9 mouse cellular contexts compared by ENCODE assay signal in genomic region chr19:12573266-12574011, GRCm38 (mm10). TPM values are rescaled to one million over a fixed set of nuclear protein-coding genes. Genes with fewer than 3 reads are reported as not detected.
DNase-seq lines count a peak whose midpoint lies in the region; ATAC-seq and TF ChIP-seq lines count a peak whose summit lies in the region.
"Had no signal": no experiment of that assay in that cellular context is flagged by ENCODE, and none has a peak within 500 bp of the region (broad histone marks: within the 10 kb centered on the region; RNA-seq: fewer than 3 reads in every experiment).

No protein-coding gene starts in this region.

- peak overlapping the region; percentile 60; the same call in 1 of the 2 replicates for H3K27ac ChIP-seq in embryonic facial prominence, embryonic 13.5 days
- H3K27ac ChIP-seq in heart, adult 2 months = peak overlapping the region; percentile 84
- peak overlapping the region; percentile 45; the same call in 1 of the 2 replicates for H3K27ac ChIP-seq in kidney, adult 2 months (ENCODE audit: insufficient read depth, low read depth, low read length)
- H3K27ac ChIP-seq in limb, embryonic 13.5 days = peak overlapping the region; percentile 61; the same call in 1 of the 2 replicates
- H3K27ac ChIP-seq in midbrain, embryonic 15.5 days = peak overlapping the region; percentile 65

- H3K9ac ChIP-seq in embryonic facial prominence, embryonic 13.5 days = peak overlapping the region; percentile 65
- H3K9ac ChIP-seq in heart, adult 2 months (ENCODE audit: low read depth, low read length) = peak overlapping the region; percentile 35
- H3K9ac ChIP-seq in limb, embryonic 13.5 days = peak overlapping the region; percentile 61
- peak overlapping the region; percentile 51 for H3K9ac ChIP-seq in midbrain, embryonic 15.5 days

- no peak for TF ChIP-seq CTCF in heart, adult 2 months (IDR thresholded peaks at IDR 0.05)
- no peak for TF ChIP-seq CTCF in kidney, adult 2 months (conservative IDR thresholded peaks at IDR 0.05; ENCODE audit: insufficient read depth, insufficient read length, low read depth, low read length)

- peaks cover 5% of the 10 kb centered on the region; the same call in 1 of the 2 replicates for H3K36me3 ChIP-seq in embryonic facial prominence, embryonic 13.5 days
- peaks cover 8% of the 10 kb centered on the region for H3K36me3 ChIP-seq in heart, adult 2 months (ENCODE audit: control insufficient read depth, insufficient read depth, low read length)
- no peaks in the 10 kb centered on the region for H3K36me3 ChIP-seq in kidney, adult 2 months (ENCODE audit: control insufficient read depth, insufficient read depth, low read length)
- H3K36me3 ChIP-seq in limb, embryonic 13.5 days = peaks cover 12% of the 10 kb centered on the region
- H3K36me3 ChIP-seq in midbrain, embryonic 15.5 days (replicated peaks) = no peaks in the 10 kb centered on the region
- H3K36me3 ChIP-seq: G1E had no signal

- H3K4me3 ChIP-seq in embryonic facial prominence, embryonic 13.5 days = peak overlapping the region; percentile 41
- H3K4me3 ChIP-seq in heart, adult 2 months = peak overlapping the region; percentile 49
- peak overlapping the region; percentile 32 for H3K4me3 ChIP-seq in kidney, adult 2 months (ENCODE audit: insufficient read depth, low read depth, low read length)
- H3K4me3 ChIP-seq in limb, embryonic 13.5 days = peak overlapping the region; percentile 44
- peak overlapping the region; percentile 45 for H3K4me3 ChIP-seq in midbrain, embryonic 15.5 days

- intact Hi-C loops in heart, adult 2 months (cut with DNase I) = loop anchor here (2.0 to 10.0 kb wide), 3 partner anchors 17 to 559 kb away; no protein-coding TSS in a partner anchor

- H3K79me2 ChIP-seq in heart, adult 2 months (replicated peaks; ENCODE audit: control insufficient read depth, insufficient read depth, low read length) = peaks cover 2% of the 10 kb centered on the region; the same call in 1 of the 2 replicates

- peak; percentile 70; the same call in 1 of the 2 replicates for TF ChIP-seq POLR2A in heart, adult 2 months (IDR thresholded peaks at IDR 0.05; ENCODE audit: insufficient read depth, low read depth, low read length)
- no peak for TF ChIP-seq POLR2A in kidney, adult 2 months (IDR thresholded peaks at IDR 0.05; ENCODE audit: low read depth, low read length)

- no peaks in the 10 kb centered on the region for H3K9me3 ChIP-seq in embryonic facial prominence, embryonic 13.5 days
- H3K9me3 ChIP-seq in limb, embryonic 13.5 days = 0 out of 2 replicates have a peak, but pooled peaks cover 2% of the 10 kb centered on the region
- no peaks in the 10 kb centered on the region for H3K9me3 ChIP-seq in midbrain, embryonic 15.5 days
- H3K9me3 ChIP-seq: G1E had no signal

- 0 out of 2 replicates have a peak, but pooled peaks have one; percentile 69 for TF ChIP-seq EP300 in heart, adult 2 months (IDR thresholded peaks at IDR 0.05; ENCODE audit: insufficient read depth, low read depth, low read length)

- DNase-seq in cerebellum, adult 11-12 months = peak; percentile 9
- no peak for DNase-seq in cerebellum, adult 11 months
- DNase-seq in heart, adult 2 months = peak; percentile 92 to 95
- DNase-seq in kidney, adult 2 months = peak; percentile 93
- peak; percentile 74 to 85 for DNase-seq in spleen, adult 18-20 months

- peaks cover 18% of the 10 kb centered on the region for H3K4me1 ChIP-seq in embryonic facial prominence, embryonic 13.5 days
- peaks cover 9% of the 10 kb centered on the region for H3K4me1 ChIP-seq in heart, adult 2 months (ENCODE audit: control insufficient read depth, insufficient read depth, low read length)
- H3K4me1 ChIP-seq in kidney, adult 2 months (ENCODE audit: control insufficient read depth, insufficient read depth, low read length) = no peaks in the 10 kb centered on the region
- H3K4me1 ChIP-seq in limb, embryonic 13.5 days = peaks cover 19% of the 10 kb centered on the region
- H3K4me1 ChIP-seq in midbrain, embryonic 15.5 days = peaks cover 10% of the 10 kb centered on the region

- peak overlapping the region; percentile 70 for H3K4me2 ChIP-seq in embryonic facial prominence, embryonic 13.5 days
- peak overlapping the region; percentile 67 for H3K4me2 ChIP-seq in limb, embryonic 13.5 days (replicated peaks)
- peak overlapping the region; percentile 68 for H3K4me2 ChIP-seq in midbrain, embryonic 15.5 days

- WGBS in embryonic facial prominence, embryonic 13.5 days = 8% methylated on average over 14 of the region's 14 CpGs
- WGBS in heart, adult 2 months = 3% methylated on average over 14 of the region's 14 CpGs
- WGBS in kidney, adult 2 months = 11% methylated on average over 14 of the region's 14 CpGs
- WGBS in limb, embryonic 13.5 days = 8% methylated on average over 14 of the region's 14 CpGs
- WGBS in midbrain, embryonic 15.5 days = 6% methylated on average over 14 of the region's 14 CpGs

- no peaks in the 10 kb centered on the region for H3K27me3 ChIP-seq in embryonic facial prominence, embryonic 13.5 days
- no peaks in the 10 kb centered on the region for H3K27me3 ChIP-seq in heart, adult 2 months (ENCODE audit: control insufficient read depth, insufficient read depth, low read length)
- H3K27me3 ChIP-seq in kidney, adult 2 months (replicated peaks; ENCODE audit: control insufficient read depth, insufficient read depth, low read length) = no peaks in the 10 kb centered on the region
- H3K27me3 ChIP-seq in limb, embryonic 13.5 days = no peaks in the 10 kb centered on the region
- no peaks in the 10 kb centered on the region for H3K27me3 ChIP-seq in midbrain, embryonic 15.5 days (replicated peaks)

- peak; percentile 95 for ATAC-seq in embryonic facial prominence, embryonic 13.5 days (ENCODE audit: insufficient number of reproducible peaks, insufficient read depth, low FRiP score, low TSS enrichment, low read depth)
- ATAC-seq in limb, embryonic 13.5 days (ENCODE audit: low FRiP score, low read depth) = peak; percentile 97
- peak; percentile 100 for ATAC-seq in midbrain, embryonic 15.5 days (replicated peaks)

RNA-seq across cellular contexts. Expression of gene Gm4952, which starts 26.3 kb away (rescaled TPM):
- 0.19 and 0.25 TPM in 2 replicates for polyA plus RNA-seq in embryonic facial prominence, embryonic 13.5 days (2015; fragmentation: Nextera tagmentation; extraction: Ambion mirVana)
- total RNA-seq in heart, adult 2 months (2021) = not detected
- not detected in 2 replicates for polyA plus RNA-seq in heart, adult 2 months (2012; rRNA removed)
- 2.0 and 2.5 TPM in 2 replicates for polyA plus RNA-seq in kidney, adult 2 months (2012; rRNA removed)
- 0.15 TPM in 1 of 2 replicates, not detected in the other for polyA plus RNA-seq in limb, embryonic 13.5 days (2015; fragmentation: Nextera tagmentation; extraction: Ambion mirVana)
- 0.14 TPM in 1 of 2 replicates, not detected in the other for polyA plus RNA-seq in midbrain, embryonic 15.5 days (2015; fragmentation: Nextera tagmentation; extraction: Ambion mirVana)
- polyA plus RNA-seq: G1E had no signal

RNA-seq across cellular contexts. Expression of gene Fam111a, which starts 27.9 kb away (rescaled TPM):
- 20.3 and 23.4 TPM in 2 replicates for polyA plus RNA-seq in embryonic facial prominence, embryonic 13.5 days (2015; fragmentation: Nextera tagmentation; extraction: Ambion mirVana)
- 1 to 10 TPM; 4.4 to 4.7 TPM for total RNA-seq in heart, adult 2 months (2021)
- 1.5 and 2.7 TPM in 2 replicates for polyA plus RNA-seq in heart, adult 2 months (2012; rRNA removed)
- polyA plus RNA-seq in kidney, adult 2 months (2012; rRNA removed) = 0.45 and 1.4 TPM in 2 replicates
- polyA plus RNA-seq in limb, embryonic 13.5 days (2015; fragmentation: Nextera tagmentation; extraction: Ambion mirVana) = 17.5 and 19.3 TPM in 2 replicates
- 5.0 and 6.0 TPM in 2 replicates for polyA plus RNA-seq in midbrain, embryonic 15.5 days (2015; fragmentation: Nextera tagmentation; extraction: Ambion mirVana)

RNA-seq across cellular contexts. Expression of gene Glyat, which starts 59.7 kb away (rescaled TPM):
- not detected in 2 replicates for polyA plus RNA-seq in embryonic facial prominence, embryonic 13.5 days (2015; fragmentation: Nextera tagmentation; extraction: Ambion mirVana)
- total RNA-seq in heart, adult 2 months (2021) = not detected
- 0.20 TPM in 1 of 2 replicates, not detected in the other for polyA plus RNA-seq in heart, adult 2 months (2012; rRNA removed)
- 138 and 191 TPM in 2 replicates for polyA plus RNA-seq in kidney, adult 2 months (2012; rRNA removed)
- not detected in 2 replicates for polyA plus RNA-seq in limb, embryonic 13.5 days (2015; fragmentation: Nextera tagmentation; extraction: Ambion mirVana)
- polyA plus RNA-seq in midbrain, embryonic 15.5 days (2015; fragmentation: Nextera tagmentation; extraction: Ambion mirVana) = not detected in 2 replicates
- polyA plus RNA-seq: G1E had no signal

Comparison
In these comparisons a context has a peak if more than half of its experiments do, and no peak if none do; other contexts are left out.
1. RNA of gene Glyat, which starts 59.7 kb away (polyA plus RNA-seq): 138 to 191 TPM in kidney, adult 2 months; not detected in embryonic facial prominence, embryonic 13.5 days, 0.20 TPM in heart, adult 2 months, not detected in limb, embryonic 13.5 days and not detected in midbrain, embryonic 15.5 days; every median in the first group is over 100 times any median in the second.
2. Peak in every context shown above with its lines, with median percentiles within 50 percentile points of each other: ATAC-seq, H3K27ac ChIP-seq, H3K4me2 ChIP-seq, H3K4me3 ChIP-seq and H3K9ac ChIP-seq.